Mouse (Mus musculus) myocyte (in vitro differentiated cells): ENCODE measurements at regions not wholly inside any gene's neighbourhood (a gene's known extent, or its start where the extent isn't known, plus 50 kb on each side); places are given as distances from the start of the nearest gene placed in this dataset.

Source experiments
- CEBPB ChIP-seq: IDR thresholded peaks from 2 replicates; pipeline ENCODE4 v1.6.1; 2011; ENCODE audit warnings: mild to moderate bottlenecking, moderate library complexity; ENCODE audit not compliant: poor library complexity, insufficient read depth, severe bottlenecking
- E2F4 ChIP-seq: IDR thresholded peaks from one replicate; pipeline ENCODE4 v1.6.1; 2011; ENCODE audit warnings: mild to moderate bottlenecking, control low read depth, moderate library complexity; ENCODE audit not compliant: insufficient read depth
- MAX ChIP-seq: IDR thresholded peaks from one replicate; pipeline ENCODE4 v1.6.1; 2011; ENCODE audit warnings: low read depth, mild to moderate bottlenecking, control low read depth
- MYOD1 ChIP-seq, 3 experiments: IDR thresholded peaks; one replicate each; pipeline ENCODE4 v1.6.1; 2011; ENCODE audit warnings: control low read depth in 2 of 3, low read depth in 2 of 3, mild to moderate bottlenecking in 2 of 3, moderate library complexity in 1 of 3; ENCODE audit not compliant: insufficient read length in 2 of 3, control insufficient read depth in 1 of 3
- MYOG ChIP-seq, 3 experiments: IDR thresholded peaks; one replicate each; pipeline ENCODE4 v1.6.1; 2011; ENCODE audit warnings: control low read depth in 2 of 3, low read depth in 2 of 3, mild to moderate bottlenecking in 2 of 3; ENCODE audit not compliant: insufficient read length in 2 of 3, control insufficient read depth in 1 of 3, insufficient read depth in 1 of 3
- POLR2A ChIP-seq: IDR thresholded peaks from one replicate; pipeline ENCODE4 v1.6.1; 2011; ENCODE audit warnings: low read depth, mild to moderate bottlenecking, control low read depth, moderate library complexity; ENCODE audit not compliant: insufficient read length
- POLR2AphosphoS2 ChIP-seq: IDR thresholded peaks from one replicate; pipeline ENCODE4 v1.6.1; 2011; ENCODE audit warnings: low read depth, control low read depth; ENCODE audit not compliant: insufficient read length
- REST ChIP-seq: IDR thresholded peaks from one replicate; pipeline ENCODE4 v1.6.1; 2011; ENCODE audit warnings: mild to moderate bottlenecking, control low read depth, moderate library complexity; ENCODE audit not compliant: insufficient read depth, insufficient read length
- SRF ChIP-seq: IDR thresholded peaks from one replicate; pipeline ENCODE4 v1.6.1; 2011; ENCODE audit warnings: low read depth; ENCODE audit not compliant: control insufficient read depth, insufficient read length
- TCF12 ChIP-seq: IDR thresholded peaks from one replicate; pipeline ENCODE4 v1.6.1; 2011; ENCODE audit warnings: mild to moderate bottlenecking, control low read depth; ENCODE audit not compliant: poor library complexity, insufficient read depth, severe bottlenecking
- TCF3 ChIP-seq: IDR thresholded peaks from one replicate; pipeline ENCODE4 v1.6.1; 2011; ENCODE audit warnings: low read depth, control low read depth; ENCODE audit not compliant: insufficient read length
- USF1 ChIP-seq: IDR thresholded peaks from one replicate; pipeline ENCODE4 v1.6.1; 2011; ENCODE audit warnings: low read depth, mild to moderate bottlenecking, control low read depth, moderate library complexity

DNA sequence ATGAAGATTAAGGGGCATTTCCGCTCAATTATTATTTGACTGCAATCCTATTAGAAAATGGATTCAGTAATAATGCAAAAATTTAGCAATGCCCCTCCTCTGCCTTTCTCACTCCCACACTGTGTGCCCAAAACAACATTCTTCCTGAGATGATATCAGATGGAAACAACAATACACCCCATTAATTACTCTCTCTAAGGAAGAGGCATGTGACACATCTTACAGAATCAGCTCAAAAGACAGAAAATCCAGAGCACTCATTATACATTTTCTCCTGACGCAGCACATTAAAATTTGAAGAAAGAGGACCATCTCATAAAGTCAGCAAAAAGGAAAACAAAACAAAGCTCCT lies 333.5 kb downstream of the Ppargc1a start:
- no peak for TF ChIP-seq MYOD1 (IDR thresholded peaks at IDR 0.05; ENCODE audit: control insufficient read depth in 1 of 3, insufficient read length in 2 of 3, low read depth in 2 of 3)
- no peak for TF ChIP-seq POLR2A
- TF ChIP-seq USF1: no peak
- TF ChIP-seq E2F4: no peak
- TF ChIP-seq CEBPB: no peak
- TF ChIP-seq MAX: no peak
- TF ChIP-seq REST: no peak
- no peak for TF ChIP-seq MYOG (IDR thresholded peaks at IDR 0.05; ENCODE audit: control insufficient read depth in 1 of 3, insufficient read depth in 1 of 3, insufficient read length in 2 of 3, low read depth in 2 of 3)
- TF ChIP-seq TCF12: no peak
- no peak for TF ChIP-seq POLR2AphosphoS2
- no peak for TF ChIP-seq SRF
- no peak for TF ChIP-seq TCF3
